ENCODE assay signal across 8 mouse cellular contexts in genomic region chr8:105288958-105289732, GRCm38 (mm10). TPM values are rescaled to one million over a fixed set of nuclear protein-coding genes. Genes with fewer than 3 reads are reported as not detected.
DNase-seq lines count a peak whose midpoint lies in the region; ATAC-seq and TF ChIP-seq lines count a peak whose summit lies in the region.

No protein-coding gene starts in this region.

- H3K9ac ChIP-seq in ES-Bruce4 (ENCODE audit: low read depth, poor library complexity, severe bottlenecking): peak overlapping the region; percentile 55; the same call in 1 of the 2 replicates
- H3K9ac ChIP-seq in forebrain, embryonic 14.5 days (ENCODE audit: low read length): peak overlapping the region; percentile 69

- peaks cover 2% of the 10 kb centered on the region for H3K4me1 ChIP-seq in ES-Bruce4 (ENCODE audit: control insufficient read depth, insufficient read depth, low read length)
- peaks cover 22% of the 10 kb centered on the region for H3K4me1 ChIP-seq in forebrain, embryonic 14.5 days (ENCODE audit: control insufficient read depth, insufficient read depth, low read length)
- H3K4me1 ChIP-seq in lung, adult 2 months (ENCODE audit: control insufficient read depth, insufficient read depth, low read length): peaks cover 11% of the 10 kb centered on the region

- H3K27me3 ChIP-seq in ES-Bruce4 (ENCODE audit: control insufficient read depth, insufficient read depth, low read length, poor library complexity, severe bottlenecking): no peaks in the 10 kb centered on the region
- H3K27me3 ChIP-seq in forebrain, embryonic 14.5 days (replicated peaks; ENCODE audit: control insufficient read depth, insufficient read depth, low read length): peaks cover 5% of the 10 kb centered on the region

- H3K4me2 ChIP-seq in forebrain, embryonic 14.5 days (ENCODE audit: low read length): peak overlapping the region; percentile 67

- peak; percentile 93 for ATAC-seq in forebrain, embryonic 14.5 days
- peak; percentile 73 for ATAC-seq in neutrophil, adult 5-6 weeks (ENCODE audit: extremely low read depth, insufficient number of reproducible peaks, low FRiP score, poor library complexity, severe bottlenecking)

- under 1% methylated on average over 53 of the region's 53 CpGs for WGBS in forebrain, embryonic 14.5 days
- WGBS in lung, adult 2 months: under 1% methylated on average over 53 of the region's 53 CpGs

- peak; percentile 58 for TF ChIP-seq POLR2A in ES-Bruce4 (IDR thresholded peaks at IDR 0.05; ENCODE audit: insufficient read depth, low read length)
- peak; percentile 17; the same call in 1 of the 2 replicates for TF ChIP-seq POLR2A in lung, adult 2 months (IDR thresholded peaks at IDR 0.05; ENCODE audit: borderline replicate concordance, extremely low read depth, low read depth, low read length)

- TF ChIP-seq EP300 in ES-Bruce4 (IDR thresholded peaks at IDR 0.05; ENCODE audit: insufficient read depth, low read depth, low read length): no peak

- no peaks in the 10 kb centered on the region for H3K36me3 ChIP-seq in ES-Bruce4 (ENCODE audit: control insufficient read depth, insufficient read depth, low read length, poor library complexity, severe bottlenecking)
- H3K36me3 ChIP-seq in forebrain, embryonic 14.5 days (ENCODE audit: control insufficient read depth, insufficient read depth, low read length): peaks cover 9% of the 10 kb centered on the region

- no peaks in the 10 kb centered on the region for H3K9me3 ChIP-seq in ES-Bruce4 (replicated peaks; ENCODE audit: control insufficient read depth, insufficient read depth, low read length, poor library complexity, severe bottlenecking)
- no peaks in the 10 kb centered on the region for H3K9me3 ChIP-seq in forebrain, embryonic 14.5 days (replicated peaks; ENCODE audit: control insufficient read depth, low read length)

- no peak for TF ChIP-seq CTCF in ES-Bruce4 (IDR thresholded peaks at IDR 0.05; ENCODE audit: low read depth, low read length)
- TF ChIP-seq CTCF in lung, adult 2 months (IDR thresholded peaks at IDR 0.05; ENCODE audit: insufficient read depth, low read length): no peak

- H3K27ac ChIP-seq in ES-Bruce4 (ENCODE audit: insufficient read depth, low read length): peak overlapping the region; percentile 51; the same call in 1 of the 2 replicates
- H3K27ac ChIP-seq in forebrain, embryonic 14.5 days (ENCODE audit: low read depth, low read length): peak overlapping the region; percentile 92

- peak overlapping the region; percentile 83 for H3K4me3 ChIP-seq in ES-Bruce4 (ENCODE audit: low read depth, low read length)
- H3K4me3 ChIP-seq in forebrain, embryonic 14.5 days (ENCODE audit: low read depth, low read length): peak overlapping the region; percentile 50
- H3K4me3 ChIP-seq in lung, adult 2 months (replicated peaks; ENCODE audit: extremely low read depth, low read depth, low read length): peak overlapping the region; percentile 75

- peak; percentile 96 for DNase-seq in cerebellum, adult 11 months
- peak; percentile 98 for DNase-seq in forebrain, embryonic 14.5 days (ENCODE audit: low spot score)
- peak; percentile 82 for DNase-seq in heart, postnatal 25 days (ENCODE audit: low spot score)
- peak; percentile 92 to 96 for DNase-seq in layer of hippocampus, adult 18-20 months (ENCODE audit: low spot score in 2 of 2)
- DNase-seq in lung, adult 2 months: peak; percentile 90
- peak; percentile 92 to 93 for DNase-seq in thymus, adult 18-20 months

- intact Hi-C loops in heart, postnatal 25 days (cut with DNase I): loop anchor here (2.0 kb wide), 1 partner anchor 24 kb away; the partner anchor contains the start of genes Fbxl8 and Tradd

RNA-seq across cellular contexts. Expression of gene 4931428F04Rik, which starts 0.5 kb away (rescaled TPM):
- polyA plus RNA-seq in ES-Bruce4 (2011; ENCODE audit: insufficient read depth, insufficient read length, low read depth, missing spikeins): 8.2 and 9.4 TPM in 2 replicates
- polyA plus RNA-seq in forebrain, embryonic 14.5 days (2014; fragmentation: Nextera tagmentation; extraction: Ambion mirVana): 67.9 and 69.5 TPM in 2 replicates
- total RNA-seq in heart, postnatal 25 days (2021): 1 to 10 TPM; 1.8 to 2.0 TPM
- 10 to 100 TPM; 19.2 to 23.5 TPM for total RNA-seq in layer of hippocampus, adult 18-20 months (2021)
- 4.2 and 6.0 TPM in 2 replicates for polyA plus RNA-seq in lung, adult 2 months (2012; rRNA removed)
- total RNA-seq in neutrophil, adult 5-6 weeks (2017): 1.2 and 2.7 TPM in 2 replicates

RNA-seq across cellular contexts. Expression of gene Exoc3l, which starts 6.8 kb away (rescaled TPM):
- 2.3 and 3.7 TPM in 2 replicates for polyA plus RNA-seq in ES-Bruce4 (2011; ENCODE audit: insufficient read depth, insufficient read length, low read depth, missing spikeins)
- 8.3 and 8.8 TPM in 2 replicates for polyA plus RNA-seq in forebrain, embryonic 14.5 days (2014; fragmentation: Nextera tagmentation; extraction: Ambion mirVana)
- total RNA-seq in heart, postnatal 25 days (2021): 1 to 10 TPM; 4.9 to 7.1 TPM
- total RNA-seq in layer of hippocampus, adult 18-20 months (2021): under 1 TPM; 0.48 to 0.94 TPM
- polyA plus RNA-seq in lung, adult 2 months (2012; rRNA removed): 49.2 and 57.5 TPM in 2 replicates
- 0.49 and 1.3 TPM in 2 replicates for total RNA-seq in neutrophil, adult 5-6 weeks (2017)

RNA-seq across cellular contexts. Expression of gene E2f4, which starts 8.3 kb away (rescaled TPM):
- polyA plus RNA-seq in ES-Bruce4 (2011; ENCODE audit: insufficient read depth, insufficient read length, low read depth, missing spikeins): 104 and 109 TPM in 2 replicates
- 50.8 and 51.9 TPM in 2 replicates for polyA plus RNA-seq in forebrain, embryonic 14.5 days (2014; fragmentation: Nextera tagmentation; extraction: Ambion mirVana)
- 10 to 100 TPM; 19.8 to 21.5 TPM for total RNA-seq in heart, postnatal 25 days (2021)
- 10 to 100 TPM; 34.2 to 36.7 TPM for total RNA-seq in layer of hippocampus, adult 18-20 months (2021)
- 109 and 127 TPM in 2 replicates for polyA plus RNA-seq in lung, adult 2 months (2012; rRNA removed)
- 42.5 and 47.1 TPM in 2 replicates for total RNA-seq in neutrophil, adult 5-6 weeks (2017)

RNA-seq across cellular contexts. Expression of gene Nol3, which starts 13.2 kb away (rescaled TPM):
- polyA plus RNA-seq in ES-Bruce4 (2011; ENCODE audit: insufficient read depth, insufficient read length, low read depth, missing spikeins): 0.94 and 1.4 TPM in 2 replicates
- 2.9 and 3.0 TPM in 2 replicates for polyA plus RNA-seq in forebrain, embryonic 14.5 days (2014; fragmentation: Nextera tagmentation; extraction: Ambion mirVana)
- total RNA-seq in heart, postnatal 25 days (2021): 10 to 100 TPM; 17.2 to 20.1 TPM
- total RNA-seq in layer of hippocampus, adult 18-20 months (2021): 10 to 100 TPM; 10.4 to 10.9 TPM
- 10.7 and 11.8 TPM in 2 replicates for polyA plus RNA-seq in lung, adult 2 months (2012; rRNA removed)
- total RNA-seq in neutrophil, adult 5-6 weeks (2017): not detected in 2 replicates

RNA-seq across cellular contexts. Expression of gene Elmo3, which starts 16.3 kb away (rescaled TPM):
- 13.7 and 15.6 TPM in 2 replicates for polyA plus RNA-seq in ES-Bruce4 (2011; ENCODE audit: insufficient read depth, insufficient read length, low read depth, missing spikeins)
- polyA plus RNA-seq in forebrain, embryonic 14.5 days (2014; fragmentation: Nextera tagmentation; extraction: Ambion mirVana): 0.70 and 0.82 TPM in 2 replicates
- total RNA-seq in heart, postnatal 25 days (2021): under 1 TPM; 0.81 to 0.91 TPM
- total RNA-seq in layer of hippocampus, adult 18-20 months (2021): under 1 TPM; 0.79 to 0.97 TPM
- polyA plus RNA-seq in lung, adult 2 months (2012; rRNA removed): 39.2 and 50.3 TPM in 2 replicates
- total RNA-seq in neutrophil, adult 5-6 weeks (2017): 2.9 and 5.0 TPM in 2 replicates

Comparison
In these comparisons a context has a peak if more than half of its experiments do, and no peak if none do; other contexts are left out.
1. Peak in every context shown above with its lines: DNase-seq, ATAC-seq, H3K4me3 ChIP-seq and H3K27ac ChIP-seq.